Mouse (Mus musculus): Measurements from ENCODE around the gene Spta1.

GRCm38 (mm10) chr1:174247170-174247569 lies 74.6 kb downstream of the Spta1 start:
- TF ChIP-seq CTCF (IDR thresholded peaks at IDR 0.05) (no peak), EP300 (IDR thresholded peaks at IDR 0.05) (no peak)
